Mouse (Mus musculus): ENCODE measurements around the gene Zmynd10. TPM values are rescaled to one million over a fixed set of nuclear protein-coding genes. Genes with fewer than 3 reads are reported as not detected.

The Zmynd10 gene
- polyA plus RNA-seq, 1 experiment from 2014 or later, result 0.95 TPM

GRCm38 (mm10) chr9:107549297-107550074 is 2.4 kb downstream of the Zmynd10 start:
- no peak overlapping the region for H3K9ac ChIP-seq (ENCODE audit: low read length)
- H3K4me3 ChIP-seq (ENCODE audit: low read depth, low read length), result no peak overlapping the region
- H3K4me1 ChIP-seq (ENCODE audit: control insufficient read depth, insufficient read depth, low read length), result peaks cover 45% of the 10 kb centered on the region
- H3K4me2 ChIP-seq (ENCODE audit: low read depth, severe bottlenecking), result no peak overlapping the region; the same call in 1 of the 2 replicates
- no peaks in the 10 kb centered on the region for H3K9me3 ChIP-seq (ENCODE audit: control insufficient read depth, low read length)
- no peak overlapping the region for H3K27ac ChIP-seq (replicated peaks; ENCODE audit: low read depth, low read length)
- DNase-seq (ENCODE audit: low spot score), result no peak
- peaks cover 2% of the 10 kb centered on the region; the same call in 1 of the 2 replicates for H3K36me3 ChIP-seq (ENCODE audit: control insufficient read depth, insufficient read depth, low read length)
- no peaks in the 10 kb centered on the region for H3K27me3 ChIP-seq (ENCODE audit: control insufficient read depth, insufficient read depth, low read length)
- WGBS, result 78% methylated on average over 20 of the region's 20 CpGs
- ATAC-seq (ENCODE audit: insufficient number of reproducible peaks, low FRiP score, low TSS enrichment, low read depth), result no peak

- H3K9ac ChIP-seq (ENCODE audit: low read length), result peak overlapping the region; percentile 79; the same call in 1 of the 2 replicates
- H3K4me1 ChIP-seq (ENCODE audit: control insufficient read depth, insufficient read depth, low read length), result peaks cover 47% of the 10 kb centered on the region
- H3K27ac ChIP-seq (replicated peaks; ENCODE audit: low read depth, low read length), result no peak overlapping the region; the same call in 1 of the 2 replicates
- 28% methylated on average over 23 of the region's 23 CpGs for WGBS
- no peaks in the 10 kb centered on the region for H3K36me3 ChIP-seq (ENCODE audit: control insufficient read depth, insufficient read depth, low read length)
- H3K9me3 ChIP-seq (ENCODE audit: control insufficient read depth, low read length), result no peaks in the 10 kb centered on the region
- H3K4me3 ChIP-seq (ENCODE audit: low read depth, low read length), result peak overlapping the region; percentile 52
- peak overlapping the region; percentile 96 for H3K4me2 ChIP-seq (ENCODE audit: low read depth, severe bottlenecking)
- H3K27me3 ChIP-seq (ENCODE audit: control insufficient read depth, insufficient read depth, low read length), result no peaks in the 10 kb centered on the region
- no peak for DNase-seq (ENCODE audit: low spot score)
- no peak for ATAC-seq (ENCODE audit: insufficient number of reproducible peaks, low FRiP score, low TSS enrichment, low read depth)
These were observed 3.5 kb downstream of the Zmynd10 start for GRCm38 (mm10) chr9:107550491-107551116.

GRCm38 (mm10) chr9:107551117-107551889 is 4.2 kb downstream of the Zmynd10 start, which contains the start of gene Rassf1:
Gene Rassf1 (plus strand): TSS chr9:107551555.
- WGBS, result under 1% methylated on average over 56 of the region's 63 CpGs
- ATAC-seq (ENCODE audit: insufficient number of reproducible peaks, low FRiP score, low TSS enrichment, low read depth), result peak; percentile 14; the same call in 1 of the 2 replicates
- Histone ChIP-seq H3K9ac (ENCODE audit: low read length) (peak within 1 kb of the TSS; percentile 79), H3K4me3 (ENCODE audit: low read depth, low read length) (peak within 1 kb of the TSS; percentile 52), H3K36me3 (ENCODE audit: control insufficient read depth, insufficient read depth, low read length) (no peaks in the 10 kb centered on the region), H3K27me3 (ENCODE audit: control insufficient read depth, insufficient read depth, low read length) (no peaks in the 10 kb centered on the region), H3K9me3 (ENCODE audit: control insufficient read depth, low read length) (no peaks in the 10 kb centered on the region), H3K4me2 (ENCODE audit: low read depth, severe bottlenecking) (peak within 1 kb of the TSS; percentile 96), H3K4me1 (ENCODE audit: control insufficient read depth, insufficient read depth, low read length) (peaks cover 50% of the 10 kb centered on the region), H3K27ac (replicated peaks; ENCODE audit: low read depth, low read length) (peak within 1 kb of the TSS; percentile 47)
- peak; percentile 80 for DNase-seq (ENCODE audit: low spot score)

- 6% methylated on average over 8 of the region's 8 CpGs for WGBS
- Histone ChIP-seq H3K4me3 (ENCODE audit: low read depth, low read length) (peak overlapping the region; percentile 52), H3K27ac (replicated peaks; ENCODE audit: low read depth, low read length) (peak overlapping the region; percentile 47), H3K36me3 (ENCODE audit: control insufficient read depth, insufficient read depth, low read length) (no peaks in the 10 kb centered on the region; the same call in 1 of the 2 replicates), H3K9ac (ENCODE audit: low read length) (peak overlapping the region; percentile 79), H3K4me2 (ENCODE audit: low read depth, severe bottlenecking) (peak overlapping the region; percentile 96), H3K9me3 (ENCODE audit: control insufficient read depth, low read length) (no peaks in the 10 kb centered on the region), H3K27me3 (ENCODE audit: control insufficient read depth, insufficient read depth, low read length) (no peaks in the 10 kb centered on the region), H3K4me1 (ENCODE audit: control insufficient read depth, insufficient read depth, low read length) (peaks cover 49% of the 10 kb centered on the region)
- DNase-seq (ENCODE audit: low spot score) (no peak), ATAC-seq (ENCODE audit: insufficient number of reproducible peaks, low FRiP score, low TSS enrichment, low read depth) (no peak)
These were observed 4.8 kb downstream of the Zmynd10 start for GRCm38 (mm10) chr9:107551890-107552355.

GRCm38 (mm10) chr9:107552690-107553393 is 5.7 kb downstream of the Zmynd10 start:
- peaks cover 45% of the 10 kb centered on the region for H3K4me1 ChIP-seq (ENCODE audit: control insufficient read depth, insufficient read depth, low read length)
- WGBS, result 76% methylated on average over 5 of the region's 5 CpGs
- no peak for DNase-seq (ENCODE audit: low spot score)
- peaks cover 7% of the 10 kb centered on the region; the same call in 1 of the 2 replicates for H3K36me3 ChIP-seq (ENCODE audit: control insufficient read depth, insufficient read depth, low read length)
- H3K27ac ChIP-seq (replicated peaks; ENCODE audit: low read depth, low read length), result no peak overlapping the region; the same call in none of the 2 replicates
- H3K9me3 ChIP-seq (ENCODE audit: control insufficient read depth, low read length), result no peaks in the 10 kb centered on the region
- no peak for ATAC-seq (ENCODE audit: insufficient number of reproducible peaks, low FRiP score, low TSS enrichment, low read depth)
- no peak overlapping the region; the same call in 1 of the 2 replicates for H3K9ac ChIP-seq (ENCODE audit: low read length)
- H3K27me3 ChIP-seq (ENCODE audit: control insufficient read depth, insufficient read depth, low read length), result no peaks in the 10 kb centered on the region
- peak overlapping the region; percentile 96 for H3K4me2 ChIP-seq (ENCODE audit: low read depth, severe bottlenecking)
- H3K4me3 ChIP-seq (ENCODE audit: low read depth, low read length), result no peak overlapping the region

GRCm38 (mm10) chr9:107553541-107554318 is 6.6 kb downstream of the Zmynd10 start:
- DNase-seq (ENCODE audit: low spot score) (no peak), ATAC-seq (ENCODE audit: insufficient number of reproducible peaks, low FRiP score, low TSS enrichment, low read depth) (peak; percentile 49)
- H3K4me2 ChIP-seq (ENCODE audit: low read depth, severe bottlenecking), result peak overlapping the region; percentile 84
- H3K27me3 ChIP-seq (ENCODE audit: control insufficient read depth, insufficient read depth, low read length), result no peaks in the 10 kb centered on the region
- no peaks in the 10 kb centered on the region for H3K9me3 ChIP-seq (ENCODE audit: control insufficient read depth, low read length)
- peaks cover 13% of the 10 kb centered on the region for H3K36me3 ChIP-seq (ENCODE audit: control insufficient read depth, insufficient read depth, low read length)
- 4% methylated on average over 37 of the region's 37 CpGs for WGBS
- H3K27ac ChIP-seq (replicated peaks; ENCODE audit: low read depth, low read length), result peak overlapping the region; percentile 87
- peak overlapping the region; percentile 49 for H3K9ac ChIP-seq (ENCODE audit: low read length)
- H3K4me1 ChIP-seq (ENCODE audit: control insufficient read depth, insufficient read depth, low read length), result peaks cover 45% of the 10 kb centered on the region
- peak overlapping the region; percentile 78 for H3K4me3 ChIP-seq (ENCODE audit: low read depth, low read length)

- H3K36me3 ChIP-seq (ENCODE audit: control insufficient read depth, insufficient read depth, low read length), result peaks cover 17% of the 10 kb centered on the region
- DNase-seq (ENCODE audit: low spot score), result peak; percentile 95
- H3K9me3 ChIP-seq (ENCODE audit: control insufficient read depth, low read length), result no peaks in the 10 kb centered on the region
- peak overlapping the region; percentile 79 for H3K9ac ChIP-seq (ENCODE audit: low read length)
- peak overlapping the region; percentile 91 for H3K27ac ChIP-seq (replicated peaks; ENCODE audit: low read depth, low read length)
- H3K27me3 ChIP-seq (ENCODE audit: control insufficient read depth, insufficient read depth, low read length), result no peaks in the 10 kb centered on the region
- WGBS, result under 1% methylated on average over 53 of the region's 53 CpGs
- ATAC-seq (ENCODE audit: insufficient number of reproducible peaks, low FRiP score, low TSS enrichment, low read depth), result peak; percentile 87
- H3K4me2 ChIP-seq (ENCODE audit: low read depth, severe bottlenecking), result peak overlapping the region; percentile 84
- peaks cover 45% of the 10 kb centered on the region for H3K4me1 ChIP-seq (ENCODE audit: control insufficient read depth, insufficient read depth, low read length)
- H3K4me3 ChIP-seq (ENCODE audit: low read depth, low read length), result peak overlapping the region; percentile 78
These were observed 7.3 kb downstream of the Zmynd10 start for GRCm38 (mm10) chr9:107554319-107554825.

All from limb, embryonic 11.5 days (tissue).